Mouse (Mus musculus): ENCODE results near the gene Lars2. TPM values are rescaled to one million over a fixed set of nuclear protein-coding genes. Genes with fewer than 3 reads are reported as not detected.

The Lars2 gene
- polyA plus RNA-seq, 1 experiment: 283 TPM

DNA sequence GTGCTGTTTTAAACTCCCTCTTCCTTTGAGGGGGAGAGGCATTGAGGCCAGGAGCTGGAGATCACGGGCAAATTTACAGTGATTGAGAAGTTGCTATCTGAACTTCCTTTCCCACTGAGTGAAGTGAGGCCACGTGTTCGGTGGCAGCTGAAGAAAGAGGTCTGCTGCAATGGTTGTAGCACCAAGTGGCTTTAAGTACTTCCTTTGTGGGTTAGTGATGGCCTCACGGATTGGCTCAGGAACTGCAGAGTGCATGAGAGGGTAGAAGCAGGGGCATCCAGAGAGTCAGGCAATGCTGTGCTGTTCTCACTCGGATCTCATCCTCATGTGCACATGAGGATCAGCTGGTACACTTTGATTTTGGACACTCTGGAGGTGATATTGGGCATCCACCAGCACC, 131.2 kb downstream of the Lars2 start:
- 77% methylated on average over 5 of the region's 5 CpGs for WGBS
- no peak for DNase-seq (ENCODE audit: low read depth, low spot score)

DNA sequence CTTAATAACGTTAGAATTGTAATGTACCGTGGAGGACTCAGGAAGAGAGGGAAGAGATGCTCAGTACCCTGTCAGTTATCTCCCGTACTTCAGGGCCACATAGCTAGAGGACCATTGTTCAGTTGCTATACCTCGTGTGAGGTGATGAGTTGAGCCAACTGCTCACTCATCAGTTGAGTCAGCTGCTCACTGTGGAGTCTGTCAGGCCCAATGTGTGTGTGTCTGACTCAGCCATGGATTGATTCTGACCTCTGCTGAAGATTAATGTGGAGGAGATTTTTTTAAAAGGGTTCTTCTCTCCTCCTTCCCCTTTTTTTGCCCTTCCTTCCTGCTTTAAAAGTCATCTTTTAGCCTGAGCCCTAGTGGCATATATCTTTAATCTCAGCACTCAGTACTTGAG, 133.8 kb downstream of the Lars2 start:
- 85% methylated on average over 4 of the region's 4 CpGs for WGBS
- DNase-seq (ENCODE audit: low read depth, low spot score): no peak

DNA sequence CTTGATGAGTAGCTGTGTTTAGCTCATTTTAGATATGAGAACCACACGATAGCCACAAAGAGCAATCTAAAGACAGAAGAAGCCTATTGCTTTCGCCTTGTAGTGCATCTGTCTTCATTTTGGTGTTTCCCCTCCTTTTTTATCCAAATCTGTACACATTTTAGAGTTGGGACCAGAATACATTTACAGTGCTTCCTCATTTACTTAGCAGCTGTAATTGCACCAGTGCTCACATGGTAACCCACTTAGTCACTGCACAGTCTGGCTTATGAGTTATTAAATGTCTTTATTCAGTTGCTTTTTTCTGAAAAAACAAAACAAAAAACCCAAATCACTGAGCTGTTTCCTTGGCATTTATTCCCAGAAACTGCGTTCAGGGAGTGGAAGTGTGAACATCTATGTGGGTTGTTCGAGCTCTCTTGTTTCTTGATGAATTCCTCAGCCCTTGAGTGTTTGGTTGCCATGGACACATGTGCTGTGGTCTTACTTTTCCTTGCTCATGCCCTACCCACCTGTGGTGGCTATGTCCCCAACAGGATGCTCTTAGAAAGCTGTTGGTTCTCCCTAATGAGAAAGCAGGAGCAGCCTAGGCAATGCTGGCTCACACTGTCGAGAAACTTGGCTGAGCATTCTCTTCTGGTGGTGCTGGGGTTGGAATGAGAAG, 136.6 kb downstream of the Lars2 start:
- 70% methylated on average over 5 of the region's 5 CpGs for WGBS

DNA sequence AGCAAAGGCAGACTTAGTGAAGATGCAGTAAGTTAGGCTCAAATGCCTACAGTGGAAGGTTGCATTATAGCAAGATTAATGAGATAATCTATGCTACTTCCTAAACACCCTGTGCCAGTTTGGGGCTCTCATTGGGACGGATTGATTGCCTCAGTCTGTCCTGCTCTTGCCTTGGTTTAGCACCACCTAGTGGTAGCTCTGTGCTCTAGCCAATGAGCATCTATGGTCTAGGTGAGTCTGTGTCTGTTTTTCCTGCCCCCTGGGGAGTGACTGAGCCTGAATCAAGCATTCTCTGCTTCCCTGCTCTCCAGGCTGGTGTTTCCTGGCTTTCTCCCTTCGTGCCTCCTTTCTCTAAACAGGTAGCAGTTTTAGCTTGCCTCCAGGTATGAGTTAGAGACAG, 137.6 kb downstream of the Lars2 start:
- DNase-seq (ENCODE audit: low read depth, low spot score): no peak
- WGBS: 9% methylated on average over 2 of the region's 2 CpGs

More for the DNA sequence above, 136.6 kb downstream of the Lars2 start:
- DNase-seq (ENCODE audit: low read depth, low spot score): no peak

DNA sequence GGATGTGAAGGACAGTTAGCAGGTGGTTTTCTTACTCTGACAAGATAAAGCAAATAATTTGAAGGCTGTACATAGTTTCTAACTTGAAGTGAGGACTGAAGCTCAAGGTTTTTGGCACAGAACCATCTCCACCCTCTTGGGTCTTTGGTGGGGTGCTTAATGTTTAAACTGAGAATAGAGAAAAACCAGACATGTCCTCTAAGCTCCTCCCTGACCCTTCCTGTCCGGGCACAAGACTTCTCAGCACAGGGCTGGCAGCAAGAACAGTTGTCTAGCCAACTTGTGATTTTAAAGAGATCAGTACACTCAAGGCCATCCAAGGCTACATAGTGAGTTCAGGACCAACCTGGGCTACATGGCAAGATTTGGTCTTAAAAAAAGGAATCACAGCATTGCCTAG, 138.9 kb downstream of the Lars2 start:
- 12% methylated on average over 1 of the region's 1 CpGs for WGBS
- no peak for DNase-seq (ENCODE audit: low read depth, low spot score)

DNA sequence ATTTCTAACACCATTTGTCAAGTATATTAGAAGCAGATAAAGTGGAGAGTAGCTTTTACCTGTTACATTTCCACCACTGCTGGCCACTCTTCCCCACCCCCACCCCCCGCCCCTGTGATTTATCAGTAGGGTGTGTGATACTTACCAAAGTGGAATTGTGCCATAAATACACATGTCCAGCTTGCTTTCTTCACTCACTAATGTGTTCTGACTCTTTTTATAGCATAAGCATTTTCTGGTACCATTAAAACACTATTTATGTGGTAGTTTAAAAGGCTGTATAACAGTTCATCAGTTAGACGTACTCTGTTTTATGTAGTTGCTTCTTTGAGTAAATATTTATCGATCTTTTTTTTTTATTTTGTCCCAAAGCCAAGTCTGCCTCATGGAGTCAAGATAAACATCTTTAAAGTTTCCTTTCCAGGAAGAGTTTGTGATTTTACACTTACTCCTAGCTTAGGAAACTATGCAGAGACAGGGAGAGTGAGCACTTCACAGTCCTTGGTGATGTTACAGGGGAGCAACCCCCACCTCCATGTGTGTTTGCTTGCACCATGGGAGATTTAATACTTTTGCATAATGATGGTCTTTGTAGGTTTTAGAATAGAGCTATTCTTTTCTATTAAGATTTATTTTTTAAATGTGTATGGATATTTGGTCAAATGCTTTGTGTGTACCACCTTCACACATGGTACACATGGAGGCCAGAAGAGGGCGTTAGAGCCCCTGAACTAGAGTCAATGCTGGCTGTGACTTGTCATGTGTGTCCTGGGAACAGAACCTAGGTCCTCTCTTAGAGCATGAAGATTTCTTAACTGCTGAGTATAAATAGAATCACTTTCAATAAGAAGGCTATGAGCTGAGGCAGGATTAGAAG, 139.8 kb downstream of the Lars2 start:
- 18% methylated on average over 4 of the region's 4 CpGs for WGBS

DNA sequence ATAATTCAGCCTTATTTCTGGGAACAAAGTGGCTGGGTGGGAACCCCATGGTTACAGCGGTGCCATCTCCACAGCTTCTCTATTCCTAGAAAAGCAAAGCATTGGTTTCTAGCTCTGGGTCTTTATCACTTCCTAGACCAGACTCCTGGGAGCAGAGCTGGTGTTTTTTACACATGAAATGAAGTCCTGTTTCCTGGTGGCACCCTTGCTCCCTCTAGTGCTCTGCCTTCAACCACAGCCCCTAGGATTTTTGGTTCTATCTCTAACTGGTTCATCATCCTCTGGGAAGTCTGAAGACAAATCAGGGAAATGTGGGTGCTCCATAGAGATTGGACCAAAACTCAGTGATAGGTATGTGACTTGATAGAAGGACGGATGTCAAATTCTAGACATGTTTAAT, 140.7 kb downstream of the Lars2 start:
- DNase-seq (ENCODE audit: low read depth, low spot score): no peak
- WGBS: 83% methylated on average over 2 of the region's 2 CpGs

More for the DNA sequence above, 139.8 kb downstream of the Lars2 start:
- no peak for DNase-seq (ENCODE audit: low read depth, low spot score)

DNA sequence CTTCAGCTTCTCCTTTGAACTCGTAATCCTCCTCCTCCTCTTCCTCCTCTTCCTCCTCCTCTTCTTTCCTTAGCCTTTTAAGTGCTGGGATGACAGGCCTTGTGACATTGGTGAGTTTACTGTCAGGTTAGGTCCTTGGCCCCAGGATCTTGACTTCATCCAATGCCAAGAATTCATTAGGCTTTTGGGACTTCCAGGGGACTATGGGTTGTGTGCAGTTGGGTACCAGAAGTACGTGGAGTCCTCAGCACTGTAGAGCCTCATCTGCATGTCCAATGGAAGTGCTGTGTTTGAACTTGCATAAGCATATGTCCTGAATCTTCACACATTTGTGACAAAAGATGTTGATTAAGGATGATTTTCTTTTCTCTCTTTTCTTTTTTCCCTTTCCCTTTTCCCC, 142.3 kb downstream of the Lars2 start:
- WGBS: 93% methylated on average over 2 of the region's 2 CpGs
- DNase-seq (ENCODE audit: low read depth, low spot score): no peak

DNA sequence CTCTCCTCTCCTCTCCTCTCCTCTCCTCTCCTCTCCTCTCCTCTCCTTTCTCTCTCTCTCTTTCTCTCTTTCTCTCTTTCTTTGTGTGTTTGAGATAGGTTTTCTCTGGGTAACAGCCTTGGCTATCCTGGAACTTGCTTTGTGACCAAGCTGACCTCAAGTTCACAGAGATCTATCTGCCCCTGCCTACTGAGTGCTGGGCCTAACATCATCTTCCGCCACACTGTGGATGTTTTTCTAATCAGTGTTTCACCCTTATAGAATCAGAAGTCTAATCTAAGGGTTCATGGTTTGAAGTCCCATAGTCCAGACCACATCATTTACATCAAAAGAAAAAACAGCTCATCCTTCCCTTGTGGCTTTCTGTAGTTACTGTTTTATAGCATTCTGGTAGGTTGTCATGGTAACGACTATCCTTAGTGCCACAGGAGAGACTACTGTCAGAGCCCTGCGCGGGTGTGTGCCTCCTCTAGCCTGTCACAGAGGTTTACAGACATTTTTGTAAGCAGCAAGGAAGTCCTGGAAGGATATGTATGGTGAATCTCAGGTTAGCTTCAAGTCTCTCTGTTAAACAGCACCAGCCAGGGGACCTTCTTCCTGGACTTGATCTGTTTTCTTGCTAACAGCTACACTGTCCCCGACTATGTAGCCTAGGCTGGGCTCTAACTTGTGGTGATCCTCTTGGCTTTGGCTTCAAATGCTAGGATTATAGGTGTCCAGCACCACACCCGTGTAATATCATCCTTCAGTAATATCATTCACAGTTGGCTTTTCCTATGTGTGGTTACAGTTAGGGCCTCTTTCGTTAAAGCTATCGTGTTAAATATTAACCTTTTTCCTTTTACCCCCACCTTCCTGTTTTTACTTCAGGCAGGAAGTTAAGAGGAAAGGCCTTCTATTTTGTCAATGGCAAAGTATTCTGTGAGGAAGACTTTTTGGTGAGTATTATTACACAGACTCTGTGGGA, 143.2 kb downstream of the Lars2 start:
- WGBS: 30% methylated on average over 8 of the region's 8 CpGs
- no peak for DNase-seq (ENCODE audit: low read depth, low spot score)

DNA sequence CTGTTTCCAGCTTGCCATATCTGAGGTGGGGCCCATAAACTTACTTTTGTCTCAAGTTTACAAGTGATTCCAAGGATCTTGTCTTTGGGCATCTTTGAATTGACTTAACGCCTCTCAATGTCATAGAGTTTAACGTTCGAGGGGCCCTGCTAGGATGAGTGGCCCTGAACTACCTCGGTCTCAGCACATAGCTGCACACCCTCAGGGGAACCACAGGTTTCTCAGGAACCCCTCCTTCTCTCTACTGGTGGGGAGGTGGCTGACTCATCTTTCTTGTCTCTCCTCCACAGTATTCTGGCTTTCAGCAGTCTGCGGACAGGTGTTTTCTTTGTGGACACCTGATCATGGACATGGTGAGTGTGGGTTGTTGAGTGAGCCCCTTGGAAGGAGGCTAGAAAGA, 144.2 kb downstream of the Lars2 start:
- no peak for DNase-seq (ENCODE audit: low read depth, low spot score)
- 79% methylated on average over 5 of the region's 5 CpGs for WGBS

Other genes with a start within 250 kb of the Lars2 start
- gene Clec3b, start 216.0 kb upstream of the Lars2 start, polyA plus RNA-seq (2012; rRNA removed): 38.1 and 51.1 TPM in 2 replicates
- 31.4 and 43.1 TPM in 2 replicates for gene Cdcp1, start 150.9 kb upstream of the Lars2 start, polyA plus RNA-seq (2012; rRNA removed)
- 6.2 and 7.6 TPM in 2 replicates for gene Tmem158, start 106.2 kb upstream of the Lars2 start, polyA plus RNA-seq (2012; rRNA removed)
- 57.6 and 90.0 TPM in 2 replicates for gene Limd1, start 111.8 kb downstream of the Lars2 start, polyA plus RNA-seq (2012; rRNA removed)
- 10.5 and 12.7 TPM in 2 replicates for gene Sacm1l, start 162.8 kb downstream of the Lars2 start, polyA plus RNA-seq (2012; rRNA removed)